Mouse (Mus musculus): Measurements from ENCODE around the gene Ttpal. TPM values are rescaled to one million over a fixed set of nuclear protein-coding genes. Genes with fewer than 3 reads are reported as not detected.

Ttpal gene
- polyA plus RNA-seq, 1 experiment, result not detected

DNA sequence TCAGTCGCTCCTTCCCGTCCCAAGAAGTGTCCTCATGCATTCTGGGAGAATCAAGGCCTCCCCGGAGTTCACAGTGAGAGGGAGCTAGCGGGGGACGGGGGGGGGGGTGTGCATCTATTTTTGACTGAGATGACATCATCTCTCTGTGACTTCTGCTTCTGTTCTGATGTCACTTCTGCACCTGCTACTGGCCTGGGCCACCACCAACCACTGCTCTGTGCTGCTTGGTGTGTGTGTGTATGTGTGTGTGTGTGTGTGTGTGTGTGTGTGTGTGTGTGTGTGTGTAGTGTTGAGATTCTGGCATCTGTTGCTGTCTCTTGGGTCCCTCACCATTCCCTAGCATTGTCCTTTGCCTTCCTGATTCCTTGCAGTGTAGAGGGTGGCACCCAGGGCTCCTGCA lies 14.6 kb upstream of the Ttpal start:
- WGBS, result 66% methylated on average over 5 of the region's 5 CpGs
- TF ChIP-seq POLR2A (IDR thresholded peaks at IDR 0.05; ENCODE audit: insufficient read depth, low read depth, low read length) (no peak), CTCF (IDR thresholded peaks at IDR 0.05; ENCODE audit: insufficient read depth, low read depth, low read length) (no peak)
- no peak overlapping the region for H3K27ac ChIP-seq (ENCODE audit: insufficient read depth, low read depth, low read length)
- no peaks in the 10 kb centered on the region for H3K4me1 ChIP-seq (ENCODE audit: control insufficient read depth, insufficient read depth, low read length)
- H3K4me3 ChIP-seq (ENCODE audit: insufficient read depth, low read depth, low read length), result no peak overlapping the region

DNA sequence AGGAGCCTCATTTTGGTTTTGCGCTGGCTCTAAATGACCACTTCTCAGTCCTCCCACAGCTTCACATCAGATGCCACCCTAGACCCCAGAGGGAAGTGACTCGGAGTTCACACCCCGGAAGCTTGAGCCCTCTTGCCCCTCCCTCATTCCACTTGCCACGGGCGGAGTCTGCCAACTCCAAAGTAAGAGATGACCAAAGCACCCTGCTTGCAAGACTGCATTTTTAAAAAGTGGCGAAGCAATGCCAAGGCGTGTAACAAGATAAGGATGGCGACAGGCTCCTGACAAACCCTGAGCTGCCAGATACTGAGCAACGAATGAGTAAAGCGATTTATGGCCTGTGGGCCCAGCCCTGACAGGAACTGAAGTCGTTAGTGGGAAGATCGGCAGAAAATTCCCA lies 11.9 kb upstream of the Ttpal start:
- 81% methylated on average over 12 of the region's 12 CpGs for WGBS
- H3K27ac ChIP-seq (ENCODE audit: insufficient read depth, low read depth, low read length), result no peak overlapping the region
- no peak overlapping the region for H3K4me3 ChIP-seq (ENCODE audit: insufficient read depth, low read depth, low read length)
- no peak for TF ChIP-seq CTCF (IDR thresholded peaks at IDR 0.05; ENCODE audit: insufficient read depth, low read depth, low read length)
- no peak for TF ChIP-seq POLR2A (IDR thresholded peaks at IDR 0.05; ENCODE audit: insufficient read depth, low read depth, low read length)
- peaks cover 2% of the 10 kb centered on the region; the same call in 1 of the 2 replicates for H3K4me1 ChIP-seq (ENCODE audit: control insufficient read depth, insufficient read depth, low read length)

DNA sequence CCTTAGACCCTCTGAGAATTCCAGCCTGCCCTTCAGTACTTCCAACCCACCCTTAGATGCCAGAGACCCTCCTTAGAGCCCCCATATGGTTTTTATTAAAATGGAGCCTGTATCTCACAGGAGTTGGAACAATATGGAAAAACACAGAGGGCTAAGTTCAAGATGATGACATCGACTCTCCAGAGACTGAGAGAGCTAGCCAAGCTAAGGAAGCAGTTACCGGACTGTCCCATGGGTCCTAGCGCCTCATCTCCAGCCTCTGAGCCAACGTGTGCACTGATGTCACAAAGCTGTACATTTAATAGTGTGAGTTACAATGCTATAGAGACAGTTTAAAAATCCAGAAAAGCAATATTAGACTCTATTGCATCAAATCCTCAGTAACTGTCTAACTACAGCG lies 11.1 kb upstream of the Ttpal start:
- Histone ChIP-seq H3K4me1 (ENCODE audit: control insufficient read depth, insufficient read depth, low read length) (peaks cover 2% of the 10 kb centered on the region; the same call in 1 of the 2 replicates), H3K4me3 (ENCODE audit: insufficient read depth, low read depth, low read length) (no peak overlapping the region), H3K27ac (ENCODE audit: insufficient read depth, low read depth, low read length) (no peak overlapping the region)
- 82% methylated on average over 5 of the region's 5 CpGs for WGBS
- TF ChIP-seq CTCF (IDR thresholded peaks at IDR 0.05; ENCODE audit: insufficient read depth, low read depth, low read length) (no peak), POLR2A (IDR thresholded peaks at IDR 0.05; ENCODE audit: insufficient read depth, low read depth, low read length) (no peak)

DNA sequence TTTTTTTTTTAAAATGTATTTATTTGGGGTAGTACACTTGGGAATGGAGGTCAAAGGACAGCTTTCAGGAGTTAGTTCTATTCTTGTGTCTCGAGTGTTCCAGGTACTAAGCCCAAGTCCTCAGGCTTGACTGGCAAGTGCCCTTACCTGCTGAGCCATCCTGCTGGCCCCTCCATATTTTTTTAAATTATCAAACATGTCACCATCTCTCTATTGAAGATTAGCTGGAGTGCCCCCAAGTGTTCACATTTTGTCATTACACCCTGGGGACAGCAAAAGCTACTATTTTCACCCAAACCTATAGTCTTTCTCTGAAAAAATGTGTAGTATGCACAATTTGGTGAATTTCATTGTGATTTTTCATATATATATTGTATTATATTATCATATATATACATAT lies 10.0 kb upstream of the Ttpal start:
- no peak for TF ChIP-seq CTCF (IDR thresholded peaks at IDR 0.05; ENCODE audit: insufficient read depth, low read depth, low read length)
- TF ChIP-seq POLR2A (IDR thresholded peaks at IDR 0.05; ENCODE audit: insufficient read depth, low read depth, low read length), result no peak
- WGBS, result 94% methylated on average over 1 of the region's 1 CpGs
- no peak overlapping the region for H3K27ac ChIP-seq (ENCODE audit: insufficient read depth, low read depth, low read length)

DNA sequence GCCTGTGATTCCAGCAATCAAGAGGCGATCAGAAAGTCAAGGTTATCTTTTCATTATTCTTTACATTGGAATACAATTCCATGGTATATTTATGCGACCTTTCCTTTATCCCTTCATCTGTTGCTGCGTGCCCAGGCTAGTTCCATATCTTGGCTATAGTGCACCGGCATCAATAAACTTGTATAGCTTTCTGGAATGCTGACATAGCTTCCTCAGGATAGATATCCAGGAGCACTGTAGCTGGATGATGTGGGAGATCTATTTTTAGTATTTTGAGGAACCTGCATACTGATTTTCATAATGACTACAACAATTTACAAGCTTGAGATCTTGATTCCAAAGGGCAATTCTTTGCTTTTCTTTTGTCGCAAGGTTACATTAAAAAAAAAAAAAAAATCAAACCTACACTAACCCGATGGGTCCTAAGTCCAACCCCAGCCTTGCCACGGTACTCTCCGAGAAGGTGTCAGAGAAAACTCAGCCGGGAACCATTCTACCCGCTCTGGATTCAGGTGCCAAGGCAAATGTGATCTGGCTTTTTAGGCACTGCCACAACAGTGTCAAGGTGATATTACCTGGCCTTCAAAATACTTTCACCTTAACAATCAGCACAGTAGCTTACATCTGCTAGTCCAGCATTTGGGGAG lies 8.4 kb upstream of the Ttpal start:
- Histone ChIP-seq H3K27ac (ENCODE audit: insufficient read depth, low read depth, low read length) (no peak overlapping the region), H3K4me3 (ENCODE audit: insufficient read depth, low read depth, low read length) (no peak overlapping the region), H3K4me1 (ENCODE audit: control insufficient read depth, insufficient read depth, low read length) (peaks cover 2% of the 10 kb centered on the region)
- TF ChIP-seq CTCF (IDR thresholded peaks at IDR 0.05; ENCODE audit: insufficient read depth, low read depth, low read length) (no peak), POLR2A (IDR thresholded peaks at IDR 0.05; ENCODE audit: insufficient read depth, low read depth, low read length) (no peak)
- 90% methylated on average over 10 of the region's 10 CpGs for WGBS

More for the DNA sequence above, 10.0 kb upstream of the Ttpal start:
- Histone ChIP-seq H3K4me3 (ENCODE audit: insufficient read depth, low read depth, low read length) (no peak overlapping the region), H3K4me1 (ENCODE audit: control insufficient read depth, insufficient read depth, low read length) (peaks cover 2% of the 10 kb centered on the region; the same call in 1 of the 2 replicates)

DNA sequence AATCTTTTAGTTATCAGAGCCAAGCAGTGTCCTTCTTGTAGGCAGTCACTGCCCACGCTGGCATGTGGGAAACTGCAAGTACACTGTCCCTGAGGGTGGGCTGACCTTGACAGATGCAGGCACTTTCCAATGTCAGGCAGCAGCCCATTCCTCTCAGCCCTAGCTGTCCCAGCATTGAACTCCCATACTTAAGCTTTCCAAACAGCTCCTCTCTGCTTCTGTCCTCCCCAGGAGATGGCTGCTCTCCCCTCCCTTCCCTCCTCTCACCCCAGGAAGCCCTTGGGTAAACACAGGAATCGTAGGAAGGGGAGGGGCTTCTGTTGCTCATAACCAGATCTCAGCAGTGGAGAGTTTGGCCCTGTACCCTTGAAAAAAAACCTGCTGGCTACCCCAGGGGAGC lies 7.0 kb upstream of the Ttpal start:
- 23% methylated on average over 2 of the region's 2 CpGs for WGBS

DNA sequence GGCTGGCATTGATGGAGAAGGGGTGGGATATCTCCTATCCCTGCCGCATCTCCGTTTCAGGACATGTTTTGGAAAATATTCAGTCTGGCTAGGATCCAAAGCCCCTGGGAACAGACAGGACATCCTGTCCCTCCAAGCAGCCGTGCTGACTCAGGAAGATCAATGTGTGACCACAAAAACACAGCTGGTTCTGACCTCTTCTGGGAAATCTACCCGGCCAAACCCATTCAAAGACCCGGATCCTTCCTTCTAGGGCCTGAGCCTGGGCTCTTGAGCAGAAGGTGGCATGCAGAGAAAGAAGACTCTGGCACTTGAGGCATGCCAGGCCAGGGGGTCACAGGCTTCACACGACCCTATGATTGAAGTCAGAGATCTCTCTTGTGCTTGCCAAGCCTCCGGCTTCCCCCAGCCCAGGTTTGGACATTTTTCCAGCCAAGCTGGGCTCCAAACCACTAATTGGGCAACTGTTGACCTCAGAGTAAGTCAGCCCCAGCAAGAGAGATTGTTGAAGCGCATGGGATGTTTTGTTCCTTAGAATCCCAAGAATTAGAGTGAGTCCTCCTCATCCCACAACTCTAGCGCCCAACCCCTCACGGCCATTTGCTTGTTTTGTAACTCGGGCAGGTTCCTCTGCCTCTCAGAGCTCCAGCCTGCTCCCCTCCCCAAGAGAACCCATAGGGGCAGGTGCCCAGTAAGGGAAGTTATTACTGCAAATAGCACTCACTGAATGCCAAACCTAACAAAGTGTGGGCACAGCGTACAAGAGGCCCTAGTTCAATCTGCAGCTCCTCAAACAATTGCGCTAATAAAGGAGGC lies 5.8 kb upstream of the Ttpal start:
- Histone ChIP-seq H3K4me3 (ENCODE audit: insufficient read depth, low read depth, low read length) (no peak overlapping the region), H3K27ac (ENCODE audit: insufficient read depth, low read depth, low read length) (peak overlapping the region; percentile 80; the same call in 1 of the 2 replicates), H3K4me1 (ENCODE audit: control insufficient read depth, insufficient read depth, low read length) (peaks cover 2% of the 10 kb centered on the region)
- WGBS, result 76% methylated on average over 13 of the region's 13 CpGs
- no peak for TF ChIP-seq CTCF (IDR thresholded peaks at IDR 0.05; ENCODE audit: insufficient read depth, low read depth, low read length)

More for the DNA sequence above, 7.0 kb upstream of the Ttpal start:
- H3K4me1 ChIP-seq (ENCODE audit: control insufficient read depth, insufficient read depth, low read length), result peaks cover 2% of the 10 kb centered on the region
- 0 out of 2 replicates have a peak overlapping the region, but pooled peaks have one; percentile 80 for H3K27ac ChIP-seq (ENCODE audit: insufficient read depth, low read depth, low read length)
- H3K4me3 ChIP-seq (ENCODE audit: insufficient read depth, low read depth, low read length), result no peak overlapping the region
- TF ChIP-seq CTCF (IDR thresholded peaks at IDR 0.05; ENCODE audit: insufficient read depth, low read depth, low read length), result no peak
- TF ChIP-seq POLR2A (IDR thresholded peaks at IDR 0.05; ENCODE audit: insufficient read depth, low read depth, low read length), result no peak

DNA sequence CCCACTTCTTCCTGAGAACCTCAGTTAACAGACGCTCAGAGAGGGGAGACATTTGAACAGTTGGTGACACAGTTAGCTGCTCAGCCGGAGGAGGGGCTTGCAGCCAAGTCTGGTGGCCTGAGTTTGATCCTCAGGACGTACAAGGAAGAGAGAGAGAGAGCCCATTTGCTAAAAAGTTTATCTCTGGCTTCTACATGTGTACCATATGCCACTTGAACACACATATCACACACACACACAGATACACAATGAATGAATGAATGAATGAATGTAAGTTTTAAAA lies 5.3 kb upstream of the Ttpal start:
- WGBS, result 82% methylated on average over 3 of the region's 3 CpGs
- H3K4me3 ChIP-seq (ENCODE audit: insufficient read depth, low read depth, low read length), result no peak overlapping the region
- TF ChIP-seq CTCF (IDR thresholded peaks at IDR 0.05; ENCODE audit: insufficient read depth, low read depth, low read length) (no peak), POLR2A (IDR thresholded peaks at IDR 0.05; ENCODE audit: insufficient read depth, low read depth, low read length) (no peak)
- H3K4me1 ChIP-seq (ENCODE audit: control insufficient read depth, insufficient read depth, low read length), result peaks cover 5% of the 10 kb centered on the region
- H3K27ac ChIP-seq (ENCODE audit: insufficient read depth, low read depth, low read length), result peak overlapping the region; percentile 24; the same call in 1 of the 2 replicates

DNA sequence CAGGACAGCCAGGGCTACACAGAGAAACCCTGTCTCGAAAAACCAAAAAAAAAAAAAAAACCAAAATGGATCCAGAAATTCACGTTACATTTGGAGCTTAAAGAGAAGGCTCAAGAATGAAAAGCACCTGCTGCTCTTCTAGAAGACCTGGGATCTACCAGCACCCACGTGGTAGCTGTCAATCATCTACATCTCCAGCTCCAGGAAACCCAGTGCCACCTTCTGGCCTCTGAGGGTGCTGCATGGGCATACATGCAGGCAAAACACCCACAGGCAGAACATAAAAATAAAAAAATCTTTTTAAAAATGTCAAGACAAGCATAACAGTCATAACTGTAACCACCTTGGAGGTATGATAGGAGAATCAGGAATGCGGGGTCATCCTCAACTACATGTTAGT lies 4.5 kb upstream of the Ttpal start:
- WGBS, result 58% methylated on average over 4 of the region's 4 CpGs
- peaks cover 5% of the 10 kb centered on the region for H3K4me1 ChIP-seq (ENCODE audit: control insufficient read depth, insufficient read depth, low read length)
- no peak overlapping the region for H3K4me3 ChIP-seq (ENCODE audit: insufficient read depth, low read depth, low read length)
- no peak for TF ChIP-seq POLR2A (IDR thresholded peaks at IDR 0.05; ENCODE audit: insufficient read depth, low read depth, low read length)
- no peak for TF ChIP-seq CTCF (IDR thresholded peaks at IDR 0.05; ENCODE audit: insufficient read depth, low read depth, low read length)
- no peak overlapping the region for H3K27ac ChIP-seq (ENCODE audit: insufficient read depth, low read depth, low read length)
